Mouse (Mus musculus) kidney, postnatal 0 days (tissue): Measurements from ENCODE around the gene Eef1akmt3. TPM values are rescaled to one million over a fixed set of nuclear protein-coding genes. Genes with fewer than 3 reads are reported as not detected.
A peak's percentile ranks its signal among the peaks of the same experiment; 100 is the strongest.

Source experiments
- ATAC-seq: fragments of 200-750 bp; cut with Nextera tagmentation; replicated peaks from 2 replicates; pipeline ENCODE4 v1.8.0; 2017; ENCODE audit warnings: low read depth, moderate number of reproducible peaks, moderate TSS enrichment, moderate library complexity; ENCODE audit not compliant: low FRiP score
- DNase-seq: peaks from one replicate; pipeline ENCODE4 v3.0.0-alpha.2; 2016; ENCODE audit warnings: low spot score
- H3K27ac ChIP-seq: fragments of 300-500 bp; sonication (generic); 2 replicates; pipeline ENCODE4 v1.5.1; 2014; ENCODE audit warnings: mild to moderate bottlenecking
- H3K27me3 ChIP-seq: fragments of 300-500 bp; sonication (generic); 2 replicates; pipeline ENCODE4 v1.6.1; 2014; ENCODE audit warnings: low read length, mixed read lengths; ENCODE audit not compliant: insufficient read depth
- H3K36me3 ChIP-seq: fragments of 300-500 bp; sonication (generic); 2 replicates; pipeline ENCODE4 v1.6.1; 2014; ENCODE audit warnings: low read length, mixed read lengths; ENCODE audit not compliant: insufficient read depth
- H3K4me1 ChIP-seq: fragments of 300-500 bp; sonication (generic); replicated peaks from 2 replicates; pipeline ENCODE4 v1.6.1; 2014; ENCODE audit warnings: antibody characterized with exemption, low read length, mixed read lengths; ENCODE audit not compliant: insufficient read depth
- H3K4me2 ChIP-seq: fragments of 300-500 bp; sonication (generic); 2 replicates; pipeline ENCODE4 v1.6.1; 2014; ENCODE audit warnings: mild to moderate bottlenecking, low read length, moderate library complexity, mixed read lengths
- H3K4me3 ChIP-seq: fragments of 300-500 bp; sonication (generic); replicated peaks from 2 replicates; pipeline ENCODE4 v1.5.1; 2014; ENCODE audit warnings: low read depth, low read length
- H3K9ac ChIP-seq: fragments of 300-500 bp; sonication (generic); 2 replicates; pipeline ENCODE4 v1.6.1; 2014; ENCODE audit warnings: low read depth, low read length
- H3K9me3 ChIP-seq: fragments of 300-500 bp; sonication (generic); replicated peaks from 2 replicates; pipeline ENCODE4 v1.6.1; 2016; ENCODE audit warnings: low read length, inconsistent platforms, mixed read lengths
- CTCF ChIP-seq: IDR thresholded peaks from 2 replicates; pipeline ENCODE4 v1.5.1; 2016; ENCODE audit warnings: antibody characterized with exemption, low read depth, mild to moderate bottlenecking, moderate library complexity
- WGBS: fragments of 180-500 bp; shearing (Covaris S2); extraction: QIAGEN DNeasy Blood & Tissue Kit; methylation state at CpG from one replicate; pipeline ENCODE4 v1.1.7; 2014; 5-methylcytosine and 5-hydroxymethylcytosine counted together
- polyA plus RNA-seq: library from polyadenylated mRNA; unstranded; fragments of >200 nt; fragmentation: Nextera tagmentation; extraction: Ambion mirVana; gene quantifications from 2 replicates; pipeline ENCODE4 v1.2.1, GENCODE M21; 2015

Eef1akmt3 gene
- polyA plus RNA-seq, 1 experiment from 2014 or later, result 0.89 TPM

DNA sequence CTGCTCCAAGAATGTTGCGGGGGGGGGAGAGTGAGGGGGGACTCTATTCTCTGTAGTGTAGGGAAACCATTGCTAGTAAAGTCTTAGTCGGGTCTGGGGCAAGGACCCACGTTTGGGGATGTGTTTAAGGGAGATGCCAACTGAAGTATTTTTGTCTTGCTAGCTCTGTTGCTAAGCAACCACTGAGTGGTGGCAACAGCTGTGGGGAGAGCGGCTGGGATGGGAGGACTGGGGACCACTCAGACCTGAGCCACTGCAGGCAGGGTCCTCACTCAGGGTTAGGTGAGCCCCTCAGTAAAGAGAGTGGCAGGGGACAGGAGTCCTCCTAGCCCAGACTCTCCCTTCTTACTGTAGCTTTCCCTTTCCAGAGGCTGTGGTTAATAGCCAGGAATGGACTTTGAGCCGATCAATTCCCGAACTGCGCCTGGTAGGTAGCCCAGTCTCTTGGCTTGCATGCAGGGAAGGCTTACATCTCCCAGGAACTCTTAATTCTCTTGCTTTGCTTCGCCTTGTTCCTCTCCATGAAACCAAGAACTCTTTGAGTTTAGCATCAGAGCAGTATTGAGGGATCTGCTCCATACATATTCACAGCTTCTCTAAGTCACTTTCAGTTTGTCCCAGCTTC is 40.8 kb upstream of the Eef1akmt3 start:
- no peak overlapping the region for H3K27ac ChIP-seq
- peaks cover 27% of the 10 kb centered on the region for H3K4me1 ChIP-seq
- no peak overlapping the region for H3K9ac ChIP-seq
- 25% methylated on average over 8 of the region's 8 CpGs for WGBS
- no peaks in the 10 kb centered on the region for H3K9me3 ChIP-seq
- TF ChIP-seq CTCF, result no peak
- peak overlapping the region; percentile 61; the same call in 1 of the 2 replicates for H3K4me2 ChIP-seq
- DNase-seq (no peak), ATAC-seq (no peak)
- H3K4me3 ChIP-seq, result no peak overlapping the region
- H3K27me3 ChIP-seq, result peaks cover 50% of the 10 kb centered on the region
- no peaks in the 10 kb centered on the region for H3K36me3 ChIP-seq

DNA sequence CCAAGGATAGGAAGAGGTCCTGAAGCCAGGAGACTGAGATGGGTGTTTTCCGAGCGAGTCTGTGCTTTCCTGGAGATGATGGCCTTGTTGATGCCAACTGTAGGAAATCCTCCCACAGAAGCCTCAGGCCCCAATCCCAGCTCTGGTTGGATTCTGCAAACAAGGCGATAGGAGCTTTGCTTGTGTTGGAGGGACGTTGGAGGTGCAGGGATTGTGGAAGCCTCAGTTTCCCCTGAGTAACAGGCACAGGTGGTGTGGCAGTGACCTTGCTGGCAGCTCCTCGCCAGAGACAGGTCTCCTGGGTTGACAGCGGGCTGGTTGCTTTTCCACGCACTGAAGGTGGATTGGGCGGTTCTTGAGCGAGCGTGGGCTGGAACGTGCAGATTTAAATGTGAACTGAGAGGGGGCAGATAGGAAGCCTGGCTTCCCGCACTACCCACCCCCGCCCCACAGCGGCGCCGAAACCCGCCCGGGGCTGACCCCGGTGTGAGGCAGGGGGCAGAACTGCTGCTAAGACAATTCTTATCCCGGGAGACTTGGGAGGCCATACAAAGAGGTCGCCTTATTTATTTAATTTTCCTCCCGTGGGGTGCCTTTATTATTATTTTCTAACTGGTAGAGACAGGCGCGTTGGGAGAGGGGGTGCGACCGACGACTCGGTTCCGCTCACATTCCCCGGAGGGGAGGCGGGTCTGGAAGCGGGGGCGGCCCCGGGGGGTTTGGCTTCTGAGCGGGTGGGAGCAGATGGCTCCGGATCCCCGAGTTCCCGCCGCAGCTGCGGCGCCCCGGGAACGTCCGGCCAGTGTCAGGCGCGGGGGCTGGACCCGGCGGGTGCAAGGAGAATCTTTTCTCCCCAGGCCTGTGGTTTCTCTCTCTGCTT is 39.8 kb upstream of the Eef1akmt3 start:
- 3% methylated on average over 48 of the region's 48 CpGs for WGBS
- H3K9me3 ChIP-seq, result no peaks in the 10 kb centered on the region
- peak overlapping the region; percentile 61 for H3K4me2 ChIP-seq
- H3K27ac ChIP-seq, result no peak overlapping the region
- 0 out of 2 replicates have a peak overlapping the region, but pooled peaks have one; percentile 23 for H3K9ac ChIP-seq
- peaks cover 50% of the 10 kb centered on the region for H3K27me3 ChIP-seq
- H3K36me3 ChIP-seq, result no peaks in the 10 kb centered on the region
- peak overlapping the region; percentile 31 for H3K4me3 ChIP-seq
- peaks cover 27% of the 10 kb centered on the region for H3K4me1 ChIP-seq
- no peak for TF ChIP-seq CTCF
- no peak for ATAC-seq
- DNase-seq, result no peak

DNA sequence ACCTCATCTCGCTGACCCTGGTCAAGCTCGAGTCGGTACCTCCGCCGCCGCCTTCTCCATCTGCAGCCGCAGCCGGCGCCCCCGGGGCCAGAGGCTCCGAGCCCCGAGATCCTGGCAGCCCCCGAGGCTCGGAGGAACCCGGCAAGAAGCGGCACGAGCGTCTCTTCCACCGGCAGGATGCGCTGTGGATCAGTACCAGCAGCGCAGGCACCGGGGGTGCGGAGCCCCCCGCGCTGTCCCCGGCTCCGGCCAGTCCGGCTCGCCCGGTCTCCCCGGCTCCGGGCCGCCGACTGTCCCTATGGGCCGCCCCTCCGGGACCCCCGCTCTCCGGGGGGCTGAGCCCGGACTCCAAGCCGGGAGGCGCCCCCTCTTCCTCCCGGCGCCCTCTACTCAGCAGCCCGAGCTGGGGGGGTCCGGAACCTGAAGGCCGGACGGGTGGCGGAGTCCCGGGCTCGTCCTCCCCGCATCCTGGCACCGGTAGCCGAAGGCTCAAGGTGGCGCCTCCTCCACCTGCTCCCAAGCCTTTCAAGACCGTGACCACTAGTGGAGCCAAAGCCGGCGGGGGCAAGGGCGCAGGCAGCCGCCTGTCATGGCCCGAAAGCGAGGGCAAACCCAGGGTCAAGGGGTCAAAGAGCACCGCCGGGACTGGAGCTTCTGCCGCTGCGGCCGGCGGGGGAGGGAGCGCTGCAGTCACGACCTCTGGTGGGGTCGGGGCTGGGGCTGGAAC is 38.5 kb upstream of the Eef1akmt3 start:
- Histone ChIP-seq H3K4me1 (peaks cover 27% of the 10 kb centered on the region), H3K9ac (peak overlapping the region; percentile 44; the same call in 1 of the 2 replicates), H3K27me3 (peaks cover 48% of the 10 kb centered on the region), H3K36me3 (no peaks in the 10 kb centered on the region), H3K4me2 (peak overlapping the region; percentile 72), H3K4me3 (peak overlapping the region; percentile 43), H3K27ac (no peak overlapping the region), H3K9me3 (no peaks in the 10 kb centered on the region)
- WGBS, result 4% methylated on average over 65 of the region's 70 CpGs
- ATAC-seq, result peak; percentile 6; the same call in 1 of the 2 replicates
- peak; percentile 32; the same call in 1 of the 2 replicates for TF ChIP-seq CTCF
- no peak for DNase-seq

DNA sequence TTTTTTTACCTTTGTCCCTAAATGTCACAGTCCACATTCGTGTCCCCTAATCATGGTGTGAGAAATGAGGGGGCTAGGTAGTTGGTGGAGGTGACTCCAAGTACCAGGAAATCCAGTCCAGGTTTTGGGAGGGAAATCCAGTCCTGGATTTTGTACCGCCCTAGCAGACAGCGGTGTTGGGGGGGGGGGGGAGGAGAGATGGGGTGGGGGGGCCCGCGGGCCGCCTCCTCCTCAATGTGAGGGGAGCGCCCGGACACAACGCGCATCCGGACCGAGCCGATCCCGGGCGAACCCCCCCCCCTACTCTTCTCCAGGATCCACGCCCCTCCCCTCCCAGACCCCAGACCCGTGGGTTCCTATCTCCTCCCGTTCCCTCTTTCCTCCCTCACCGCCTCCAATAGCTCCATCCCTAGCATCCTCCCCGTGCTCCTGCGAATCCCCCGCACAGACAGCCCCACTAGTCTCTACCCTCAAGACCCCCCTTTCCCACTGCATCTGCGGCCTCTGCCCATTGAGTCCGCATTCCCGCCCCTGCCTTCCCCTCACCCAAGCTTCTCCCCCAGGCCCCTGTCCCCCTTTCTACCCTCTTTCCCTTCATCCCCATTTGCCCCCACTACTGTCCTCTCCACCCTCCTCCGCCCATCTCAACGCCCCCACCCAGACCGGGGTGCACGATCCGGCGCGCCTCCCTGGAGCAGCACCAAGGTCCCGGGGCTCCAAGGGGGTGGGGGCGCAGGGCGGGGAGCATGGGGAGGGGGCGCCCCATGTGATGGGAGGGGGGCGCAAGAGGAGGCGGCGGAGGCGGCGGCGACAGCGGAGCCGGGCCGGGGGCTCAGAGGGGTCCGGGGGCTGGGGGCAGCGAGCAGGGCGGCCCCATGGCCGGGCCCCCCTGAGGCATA is 37.6 kb upstream of the Eef1akmt3 start:
- Histone ChIP-seq H3K9ac (peak overlapping the region; percentile 44; the same call in 1 of the 2 replicates), H3K27me3 (peaks cover 48% of the 10 kb centered on the region), H3K4me3 (peak overlapping the region; percentile 43), H3K27ac (no peak overlapping the region), H3K4me1 (peaks cover 27% of the 10 kb centered on the region), H3K9me3 (no peaks in the 10 kb centered on the region), H3K4me2 (peak overlapping the region; percentile 72), H3K36me3 (no peaks in the 10 kb centered on the region)
- under 1% methylated on average over 32 of the region's 49 CpGs for WGBS
- no peak for DNase-seq
- TF ChIP-seq CTCF, result no peak
- peak; percentile 17; the same call in 1 of the 2 replicates for ATAC-seq

DNA sequence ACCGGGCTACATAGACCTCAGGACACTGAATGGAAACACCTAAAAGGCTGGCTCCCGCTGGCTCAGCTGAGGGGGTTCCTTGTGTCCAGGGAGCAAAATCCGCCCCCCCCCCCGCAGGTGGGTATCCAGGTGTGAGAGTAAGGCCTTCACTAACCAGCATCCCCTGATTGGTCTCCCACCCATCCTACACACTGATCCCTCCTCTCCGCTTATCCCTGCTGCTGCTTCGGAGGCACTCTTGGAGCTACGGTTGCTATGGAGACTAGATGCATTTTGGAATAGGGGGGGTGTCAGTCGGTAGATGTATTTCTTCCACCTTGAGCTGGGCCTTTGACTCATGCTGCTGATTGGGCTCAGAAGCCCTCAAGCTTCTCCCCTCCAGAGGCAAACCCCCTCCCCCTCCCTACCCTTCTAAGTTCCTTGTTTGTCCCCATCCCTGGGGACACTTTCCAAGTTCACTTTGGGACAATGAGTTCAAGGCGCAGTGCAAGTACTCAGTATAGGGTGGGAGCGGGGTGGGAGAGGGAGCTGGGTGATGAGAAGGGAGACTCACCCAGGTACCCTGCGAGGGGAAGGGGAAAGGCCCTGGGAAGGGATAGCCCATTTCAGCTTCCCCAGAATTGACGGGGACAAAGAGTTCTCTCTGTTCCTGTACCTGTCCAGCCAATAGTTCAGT is 36.8 kb upstream of the Eef1akmt3 start:
- ATAC-seq (no peak), DNase-seq (no peak)
- Histone ChIP-seq H3K4me1 (peaks cover 27% of the 10 kb centered on the region), H3K9me3 (no peaks in the 10 kb centered on the region), H3K27me3 (peaks cover 48% of the 10 kb centered on the region), H3K27ac (no peak overlapping the region), H3K36me3 (no peaks in the 10 kb centered on the region), H3K4me3 (peak overlapping the region; percentile 43), H3K9ac (no peak overlapping the region), H3K4me2 (peak overlapping the region; percentile 72; the same call in 1 of the 2 replicates)
- no peak for TF ChIP-seq CTCF
- WGBS, result 3% methylated on average over 12 of the region's 12 CpGs
